Mouse (Mus musculus) midbrain, embryonic 15.5 days (tissue): ENCODE data around the gene Ybey. TPM values are rescaled to one million over a fixed set of nuclear protein-coding genes. Genes with fewer than 3 reads are reported as not detected.
A peak's percentile ranks its signal among the peaks of the same experiment; 100 is the strongest.

Experiments used
- ATAC-seq: fragments of 200-750 bp; cut with Nextera tagmentation; replicated peaks from 2 replicates; pipeline ENCODE4 v1.8.0; 2017; ENCODE audit warnings: moderate TSS enrichment
- H3K27ac ChIP-seq: fragments of 300-500 bp; sonication (generic); 2 replicates; pipeline ENCODE4 v1.5.1; 2015; ENCODE audit warnings: mild to moderate bottlenecking, inconsistent platforms
- H3K27me3 ChIP-seq: fragments of 300-500 bp; sonication (generic); replicated peaks from 2 replicates; pipeline ENCODE4 v1.6.1; 2015; ENCODE audit warnings: inconsistent platforms
- H3K36me3 ChIP-seq: fragments of 300-500 bp; sonication (generic); replicated peaks from 2 replicates; pipeline ENCODE4 v1.6.1; 2015; ENCODE audit warnings: inconsistent platforms
- H3K4me1 ChIP-seq: fragments of 300-500 bp; sonication (generic); 2 replicates; pipeline ENCODE4 v1.6.1; 2015; ENCODE audit warnings: inconsistent platforms
- H3K4me2 ChIP-seq: fragments of 300-500 bp; sonication (generic); 2 replicates; pipeline ENCODE4 v1.6.1; 2015; ENCODE audit warnings: inconsistent platforms, mild to moderate bottlenecking, moderate library complexity
- H3K4me3 ChIP-seq: fragments of 300-500 bp; sonication (generic); 2 replicates; pipeline ENCODE4 v1.5.1; 2015; ENCODE audit warnings: mild to moderate bottlenecking, inconsistent platforms
- H3K9ac ChIP-seq: fragments of 300-500 bp; sonication (generic); 2 replicates; pipeline ENCODE4 v1.6.1; 2015; ENCODE audit warnings: mild to moderate bottlenecking, inconsistent platforms
- H3K9me3 ChIP-seq: fragments of 300-500 bp; sonication (generic); 2 replicates; pipeline ENCODE4 v1.6.1; 2016; ENCODE audit warnings: inconsistent platforms
- WGBS: fragments of 180-500 bp; shearing (Covaris S2); methylation state at CpG from one replicate; pipeline ENCODE4 v1.1.7; 2015; ENCODE audit warnings: mixed read lengths; 5-methylcytosine and 5-hydroxymethylcytosine counted together
- polyA plus RNA-seq: library from polyadenylated mRNA; unstranded; fragments of >200 nt; fragmentation: Nextera tagmentation; extraction: Ambion mirVana; gene quantifications from 2 replicates; pipeline ENCODE4 v1.2.1, GENCODE M21; 2015

Ybey gene
- polyA plus RNA-seq, 1 experiment from 2014 or later, result 7.3 TPM

- no peaks in the 10 kb centered on the region for H3K4me1 ChIP-seq
- no peak overlapping the region for H3K4me3 ChIP-seq
- no peaks in the 10 kb centered on the region for H3K27me3 ChIP-seq
- no peaks in the 10 kb centered on the region for H3K9me3 ChIP-seq
- H3K9ac ChIP-seq, result no peak overlapping the region
- H3K27ac ChIP-seq, result no peak overlapping the region
- peaks cover 77% of the 10 kb centered on the region for H3K36me3 ChIP-seq
- ATAC-seq, result no peak
- no peak overlapping the region for H3K4me2 ChIP-seq
- 92% methylated on average over 13 of the region's 13 CpGs for WGBS
Measured at GRCm38 (mm10) chr10:76480851-76481250, 11.9 kb upstream of the Ybey start.

- peaks cover 31% of the 10 kb centered on the region for H3K4me1 ChIP-seq
- H3K9ac ChIP-seq, result no peak overlapping the region
- WGBS, result 93% methylated on average over 5 of the region's 5 CpGs
- no peak overlapping the region for H3K4me2 ChIP-seq
- no peaks in the 10 kb centered on the region for H3K9me3 ChIP-seq
- H3K27ac ChIP-seq, result no peak overlapping the region
- peaks cover 40% of the 10 kb centered on the region for H3K36me3 ChIP-seq
- ATAC-seq, result no peak
- H3K4me3 ChIP-seq, result no peak overlapping the region
- no peaks in the 10 kb centered on the region for H3K27me3 ChIP-seq
Measured at GRCm38 (mm10) chr10:76473759-76474158, 4.8 kb upstream of the Ybey start.

GRCm38 (mm10) chr10:76462721-76463120 lies 6.2 kb downstream of the Ybey start:
- no peak overlapping the region for H3K27ac ChIP-seq
- 90% methylated on average over 6 of the region's 6 CpGs for WGBS
- H3K4me3 ChIP-seq, result no peak overlapping the region
- no peak overlapping the region for H3K9ac ChIP-seq
- no peaks in the 10 kb centered on the region for H3K36me3 ChIP-seq
- H3K9me3 ChIP-seq, result no peaks in the 10 kb centered on the region
- H3K27me3 ChIP-seq, result no peaks in the 10 kb centered on the region
- no peak overlapping the region for H3K4me2 ChIP-seq
- no peak for ATAC-seq
- peaks cover 2% of the 10 kb centered on the region for H3K4me1 ChIP-seq

- no peak overlapping the region for H3K27ac ChIP-seq
Measured at GRCm38 (mm10) chr10:76462312-76462711, 6.6 kb downstream of the Ybey start.

GRCm38 (mm10) chr10:76461255-76461654 lies 7.7 kb downstream of the Ybey start:
- 93% methylated on average over 1 of the region's 1 CpGs for WGBS

More at GRCm38 (mm10) chr10:76462312-76462711, 6.6 kb downstream of the Ybey start:
- no peak for ATAC-seq
- Histone ChIP-seq H3K4me2 (no peak overlapping the region), H3K4me3 (no peak overlapping the region), H3K36me3 (no peaks in the 10 kb centered on the region), H3K9me3 (no peaks in the 10 kb centered on the region), H3K9ac (no peak overlapping the region), H3K27me3 (no peaks in the 10 kb centered on the region), H3K4me1 (no peaks in the 10 kb centered on the region)
- 89% methylated on average over 7 of the region's 7 CpGs for WGBS

GRCm38 (mm10) chr10:76455289-76455688 lies 13.6 kb downstream of the Ybey start:
- Histone ChIP-seq H3K4me2 (no peak overlapping the region), H3K27me3 (no peaks in the 10 kb centered on the region), H3K27ac (no peak overlapping the region), H3K36me3 (no peaks in the 10 kb centered on the region), H3K9ac (no peak overlapping the region), H3K9me3 (no peaks in the 10 kb centered on the region), H3K4me3 (no peak overlapping the region), H3K4me1 (no peaks in the 10 kb centered on the region)
- no peak for ATAC-seq
- WGBS, result 46% methylated on average over 5 of the region's 5 CpGs

More at GRCm38 (mm10) chr10:76461255-76461654, 7.7 kb downstream of the Ybey start:
- Histone ChIP-seq H3K4me2 (no peak overlapping the region), H3K9me3 (no peaks in the 10 kb centered on the region), H3K4me1 (no peaks in the 10 kb centered on the region), H3K36me3 (no peaks in the 10 kb centered on the region), H3K9ac (no peak overlapping the region), H3K27ac (no peak overlapping the region), H3K4me3 (no peak overlapping the region), H3K27me3 (no peaks in the 10 kb centered on the region)
- no peak for ATAC-seq

- ATAC-seq, result no peak
Measured at GRCm38 (mm10) chr10:76448851-76449250, 20.1 kb downstream of the Ybey start, which contains the start of gene 2610028H24Rik. TSS of gene 2610028H24Rik (plus strand) at chr10:76449081.

GRCm38 (mm10) chr10:76447406-76448229 lies 21.3 kb downstream of the Ybey start:
- peaks cover 7% of the 10 kb centered on the region for H3K4me1 ChIP-seq
- no peak overlapping the region for H3K4me2 ChIP-seq
- no peaks in the 10 kb centered on the region for H3K36me3 ChIP-seq
- no peak overlapping the region for H3K9ac ChIP-seq
- no peak for ATAC-seq
- 84% methylated on average over 15 of the region's 15 CpGs for WGBS
- no peaks in the 10 kb centered on the region for H3K9me3 ChIP-seq
- no peak overlapping the region for H3K4me3 ChIP-seq
- no peaks in the 10 kb centered on the region for H3K27me3 ChIP-seq
- no peak overlapping the region for H3K27ac ChIP-seq

More at GRCm38 (mm10) chr10:76448851-76449250, 20.1 kb downstream of the Ybey start, which contains the start of gene 2610028H24Rik:
- Histone ChIP-seq H3K9ac (no peak within 1 kb of the TSS), H3K27me3 (no peaks in the 10 kb centered on the region), H3K9me3 (no peaks in the 10 kb centered on the region), H3K4me3 (no peak within 1 kb of the TSS), H3K36me3 (no peaks in the 10 kb centered on the region), H3K27ac (no peak within 1 kb of the TSS), H3K4me1 (no peaks in the 10 kb centered on the region), H3K4me2 (no peak within 1 kb of the TSS)
- 63% methylated on average over 5 of the region's 5 CpGs for WGBS

- WGBS, result 81% methylated on average over 4 of the region's 4 CpGs
- peaks cover 14% of the 10 kb centered on the region for H3K4me1 ChIP-seq
- no peak overlapping the region for H3K9ac ChIP-seq
- ATAC-seq, result no peak
- H3K36me3 ChIP-seq, result no peaks in the 10 kb centered on the region
- H3K4me2 ChIP-seq, result no peak overlapping the region
- no peaks in the 10 kb centered on the region for H3K27me3 ChIP-seq
- no peaks in the 10 kb centered on the region for H3K9me3 ChIP-seq
- no peak overlapping the region for H3K27ac ChIP-seq
- no peak overlapping the region for H3K4me3 ChIP-seq
Measured at GRCm38 (mm10) chr10:76445996-76446681, 22.8 kb downstream of the Ybey start.

- peak; percentile 99 for ATAC-seq
- Histone ChIP-seq H3K27me3 (no peaks in the 10 kb centered on the region), H3K9me3 (no peaks in the 10 kb centered on the region), H3K4me2 (peak within 1 kb of the TSS; percentile 77), H3K4me1 (peaks cover 19% of the 10 kb centered on the region), H3K4me3 (peak within 1 kb of the TSS; percentile 82), H3K36me3 (no peaks in the 10 kb centered on the region), H3K9ac (peak within 1 kb of the TSS; percentile 57), H3K27ac (peak within 1 kb of the TSS; percentile 89)
- under 1% methylated on average over 78 of the region's 78 CpGs for WGBS
Measured at GRCm38 (mm10) chr10:76442178-76443088, 26.5 kb downstream of the Ybey start, which contains the start of gene Pcnt. TSS of gene Pcnt (minus strand) at chr10:76442786.

GRCm38 (mm10) chr10:76440281-76440680 lies 28.6 kb downstream of the Ybey start, which contains the start of gene AC141477.1:
TSS of gene AC141477.1 (minus strand) at chr10:76440444.
- Histone ChIP-seq H3K27ac (no peak within 1 kb of the TSS), H3K27me3 (no peaks in the 10 kb centered on the region), H3K36me3 (peaks cover 16% of the 10 kb centered on the region; the same call in 1 of the 2 replicates), H3K4me3 (0 out of 2 replicates have a peak within 1 kb of the TSS, but pooled peaks have one; percentile 82), H3K4me2 (no peak within 1 kb of the TSS), H3K9me3 (no peaks in the 10 kb centered on the region), H3K4me1 (peaks cover 19% of the 10 kb centered on the region), H3K9ac (no peak within 1 kb of the TSS)
- 95% methylated on average over 17 of the region's 17 CpGs for WGBS
- ATAC-seq, result no peak
